Mouse (Mus musculus) heart, embryonic 13.5 days (tissue): ENCODE measurements around the gene Carm1. TPM values are rescaled to one million over a fixed set of nuclear protein-coding genes. Genes with fewer than 3 reads are reported as not detected.

ENCODE experiments used
- ATAC-seq: fragments of 200-750 bp; cut with Nextera tagmentation; 2 replicates; pipeline ENCODE4 v1.8.0; 2017; ENCODE audit warnings: moderate TSS enrichment; ENCODE audit not compliant: insufficient number of reproducible peaks, low FRiP score, low TSS enrichment; ENCODE audit errors: extremely low read depth
- H3K27ac ChIP-seq: fragments of 300-500 bp; sonication (generic); replicated peaks from 2 replicates; pipeline ENCODE4 v1.5.1; 2015; ENCODE audit warnings: moderate library complexity, mild to moderate bottlenecking, inconsistent platforms
- H3K27me3 ChIP-seq: fragments of 300-500 bp; sonication (generic); replicated peaks from 2 replicates; pipeline ENCODE4 v1.6.1; 2015; ENCODE audit warnings: mild to moderate bottlenecking, inconsistent platforms
- H3K36me3 ChIP-seq: fragments of 300-500 bp; sonication (generic); 2 replicates; pipeline ENCODE4 v1.6.1; 2015; ENCODE audit warnings: mild to moderate bottlenecking, inconsistent platforms
- H3K4me1 ChIP-seq: fragments of 300-500 bp; sonication (generic); 2 replicates; pipeline ENCODE4 v1.6.1; 2015; ENCODE audit warnings: inconsistent platforms
- H3K4me2 ChIP-seq: fragments of 300-500 bp; sonication (generic); 2 replicates; pipeline ENCODE4 v1.6.1; 2015; ENCODE audit warnings: inconsistent platforms, mild to moderate bottlenecking, moderate library complexity
- H3K4me3 ChIP-seq: fragments of 300-500 bp; sonication (generic); 2 replicates; pipeline ENCODE4 v1.5.1; 2015; ENCODE audit warnings: moderate library complexity, mild to moderate bottlenecking, inconsistent platforms
- H3K9ac ChIP-seq: fragments of 300-500 bp; sonication (generic); 2 replicates; pipeline ENCODE4 v1.6.1; 2015; ENCODE audit warnings: inconsistent platforms, mild to moderate bottlenecking, moderate library complexity
- H3K9me3 ChIP-seq: fragments of 300-500 bp; sonication (generic); 2 replicates; pipeline ENCODE4 v1.6.1; 2016; ENCODE audit warnings: inconsistent platforms
- WGBS: fragments of 180-500 bp; shearing (Covaris S2); methylation state at CpG from one replicate; pipeline ENCODE4 v1.1.7; 2015; ENCODE audit warnings: mixed read lengths; 5-methylcytosine and 5-hydroxymethylcytosine counted together
- polyA plus RNA-seq: library from polyadenylated mRNA; unstranded; fragments of >200 nt; fragmentation: Nextera tagmentation; extraction: Ambion mirVana; gene quantifications from 2 replicates; pipeline ENCODE4 v1.2.1, GENCODE M21; 2015

Gene Carm1
- polyA plus RNA-seq, 1 experiment from 2014 or later: 25.9 TPM

DNA sequence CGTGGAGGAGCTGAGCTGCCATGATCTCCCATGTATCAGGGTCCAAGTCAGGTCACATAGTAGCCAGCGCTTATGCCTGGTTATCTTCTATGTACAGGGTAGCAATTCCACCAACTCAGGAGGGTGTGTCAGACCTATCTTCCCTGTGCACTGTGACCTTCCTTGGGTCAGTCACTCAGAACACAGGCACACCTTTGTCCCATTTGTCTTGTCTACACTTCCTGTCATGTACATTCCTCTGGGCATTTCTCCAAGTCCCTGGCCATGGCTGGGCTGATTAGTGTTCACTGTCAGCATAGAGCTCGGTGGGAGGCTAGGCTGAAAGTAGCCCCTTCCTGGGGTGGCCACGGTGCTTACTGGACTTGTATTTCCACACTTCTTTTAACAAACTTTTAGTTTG is 11.7 kb downstream of the Carm1 start:
- ATAC-seq: peak; percentile 49
- peaks cover 49% of the 10 kb centered on the region for H3K4me1 ChIP-seq
- peak overlapping the region; percentile 68 for H3K27ac ChIP-seq
- no peaks in the 10 kb centered on the region for H3K9me3 ChIP-seq
- H3K36me3 ChIP-seq: peaks cover 28% of the 10 kb centered on the region
- H3K9ac ChIP-seq: no peak overlapping the region
- H3K4me3 ChIP-seq: no peak overlapping the region
- 38% methylated on average over 4 of the region's 4 CpGs for WGBS
- H3K4me2 ChIP-seq: peak overlapping the region; percentile 27
- no peaks in the 10 kb centered on the region for H3K27me3 ChIP-seq

DNA sequence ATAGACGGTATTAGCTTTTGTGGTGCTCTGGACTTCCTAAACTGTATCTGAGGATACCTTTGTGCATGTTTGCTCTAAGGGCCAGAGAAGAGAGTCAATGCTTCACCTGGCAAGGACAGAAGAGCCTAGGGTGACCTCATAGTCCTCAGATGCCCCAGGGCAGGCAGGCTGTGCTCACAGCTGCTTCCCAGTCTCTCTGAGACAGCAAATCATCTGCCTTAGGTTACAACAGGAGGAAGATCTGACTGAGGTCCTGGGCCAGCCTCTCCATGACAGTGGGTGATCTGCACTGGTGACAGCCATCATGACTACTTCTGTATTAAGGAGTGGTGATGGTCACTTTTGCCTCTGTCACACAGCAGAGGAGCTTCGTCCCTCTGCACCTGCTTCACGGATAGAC is 12.5 kb downstream of the Carm1 start:
- WGBS: 84% methylated on average over 3 of the region's 3 CpGs
- ATAC-seq: no peak
- Histone ChIP-seq H3K9ac (0 out of 2 replicates have a peak overlapping the region, but pooled peaks have one; percentile 19), H3K4me2 (no peak overlapping the region; the same call in 1 of the 2 replicates), H3K27me3 (no peaks in the 10 kb centered on the region), H3K4me3 (no peak overlapping the region), H3K9me3 (no peaks in the 10 kb centered on the region), H3K36me3 (peaks cover 21% of the 10 kb centered on the region), H3K4me1 (peaks cover 46% of the 10 kb centered on the region), H3K27ac (peak overlapping the region; percentile 68; the same call in 1 of the 2 replicates)

DNA sequence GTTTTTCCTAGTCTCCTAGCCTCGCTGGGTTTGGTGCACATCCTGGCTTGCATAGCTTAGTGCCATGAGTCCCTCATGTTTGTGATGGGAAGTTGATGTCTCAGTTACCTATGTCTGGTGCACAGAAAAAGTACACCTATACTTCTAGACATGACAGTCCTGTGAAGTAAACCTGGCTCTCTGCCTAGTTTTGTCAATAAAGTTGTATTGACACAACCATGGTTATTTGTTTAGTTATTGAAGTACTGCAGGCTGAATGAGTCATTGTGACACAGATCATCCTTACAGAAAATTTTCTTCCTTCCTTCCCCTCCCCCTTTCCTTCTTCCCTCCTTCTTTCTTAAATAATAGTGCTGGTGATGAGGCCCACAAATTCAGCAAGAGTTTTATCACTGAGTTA is 17.7 kb downstream of the Carm1 start:
- Histone ChIP-seq H3K27me3 (no peaks in the 10 kb centered on the region), H3K9ac (no peak overlapping the region), H3K4me1 (peaks cover 31% of the 10 kb centered on the region), H3K27ac (peak overlapping the region; percentile 21; the same call in 1 of the 2 replicates), H3K4me2 (no peak overlapping the region), H3K36me3 (peaks cover 20% of the 10 kb centered on the region), H3K4me3 (no peak overlapping the region), H3K9me3 (no peaks in the 10 kb centered on the region)
- WGBS: 73% methylated on average over 1 of the region's 1 CpGs
- ATAC-seq: no peak

DNA sequence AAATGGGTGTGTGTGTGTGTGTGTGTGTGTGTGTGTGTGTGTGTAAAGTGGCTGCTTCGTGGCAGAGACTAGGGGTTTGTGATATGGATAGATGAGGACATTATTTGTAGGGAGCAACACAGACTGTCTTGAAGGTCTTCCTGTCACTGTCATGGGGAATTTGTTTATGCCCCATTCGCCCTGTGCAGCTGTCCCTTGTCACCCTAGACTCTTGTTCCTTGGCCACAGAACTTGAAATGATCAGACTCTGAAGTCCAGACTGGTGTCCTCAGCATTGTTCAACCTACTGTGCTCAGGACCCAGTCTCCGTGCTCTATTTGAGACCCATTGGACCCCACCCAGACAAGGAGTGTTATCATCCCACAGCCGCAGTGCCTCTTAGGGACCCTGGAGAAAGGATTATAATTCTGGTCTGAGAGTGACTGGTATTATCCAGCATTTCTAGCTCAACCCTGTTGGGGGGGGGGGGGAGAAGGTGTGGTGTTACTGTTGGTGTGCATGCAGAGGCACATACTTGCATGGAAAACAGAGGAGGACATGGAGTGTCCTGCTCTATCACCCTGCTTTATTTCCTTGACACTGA is 18.4 kb downstream of the Carm1 start:
- Histone ChIP-seq H3K27ac (0 out of 2 replicates have a peak overlapping the region, but pooled peaks have one; percentile 21), H3K4me2 (no peak overlapping the region), H3K36me3 (peaks cover 26% of the 10 kb centered on the region), H3K27me3 (no peaks in the 10 kb centered on the region), H3K4me3 (no peak overlapping the region), H3K4me1 (peaks cover 31% of the 10 kb centered on the region), H3K9ac (no peak overlapping the region), H3K9me3 (no peaks in the 10 kb centered on the region)
- 57% methylated on average over 4 of the region's 4 CpGs for WGBS
- ATAC-seq: no peak

DNA sequence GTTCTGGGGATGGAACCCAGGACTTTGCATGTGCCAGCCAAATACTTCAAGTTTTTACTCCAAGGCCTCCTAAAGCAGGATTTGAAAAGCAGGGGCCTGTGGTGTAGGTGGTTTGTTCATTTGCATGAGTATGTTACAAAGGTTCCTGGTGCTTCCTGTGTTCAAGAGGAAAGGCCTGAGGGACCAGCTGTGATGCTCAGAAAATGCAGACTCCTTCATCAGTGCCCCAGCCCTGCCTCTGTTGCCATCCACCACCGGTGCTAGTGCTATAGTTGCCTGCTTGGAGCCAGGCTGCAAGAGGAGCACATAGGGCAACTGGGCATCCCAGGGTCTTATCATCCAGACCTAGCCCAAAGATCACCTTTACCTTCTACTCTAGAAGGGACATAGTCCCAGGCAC is 19.8 kb downstream of the Carm1 start:
- H3K4me3 ChIP-seq: no peak overlapping the region
- H3K27me3 ChIP-seq: no peaks in the 10 kb centered on the region
- H3K4me2 ChIP-seq: no peak overlapping the region
- WGBS: 77% methylated on average over 1 of the region's 1 CpGs
- peaks cover 34% of the 10 kb centered on the region for H3K36me3 ChIP-seq
- peaks cover 31% of the 10 kb centered on the region for H3K4me1 ChIP-seq
- H3K9me3 ChIP-seq: no peaks in the 10 kb centered on the region
- no peak overlapping the region for H3K9ac ChIP-seq
- no peak overlapping the region for H3K27ac ChIP-seq
- no peak for ATAC-seq

DNA sequence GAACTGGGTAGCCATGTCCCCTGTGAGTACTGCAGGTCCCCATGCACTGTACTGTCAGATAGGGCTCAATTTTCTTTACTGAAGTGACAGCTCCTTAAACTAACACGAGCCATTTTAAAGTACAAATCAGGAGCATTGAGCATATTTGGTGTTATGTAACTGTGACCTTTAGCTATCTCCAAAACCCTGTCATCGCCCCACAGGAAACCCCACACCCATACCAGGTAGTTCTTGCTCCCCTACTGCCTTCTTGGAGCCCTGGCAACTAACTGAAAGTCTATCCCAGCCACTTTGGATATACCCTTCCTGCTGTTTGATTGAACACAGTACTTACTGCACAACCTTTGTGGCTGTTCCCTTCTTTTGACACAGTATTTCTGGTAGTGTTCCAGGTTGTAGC is 20.4 kb downstream of the Carm1 start:
- H3K4me2 ChIP-seq: no peak overlapping the region
- no peak overlapping the region for H3K27ac ChIP-seq
- ATAC-seq: no peak
- WGBS: 65% methylated on average over 2 of the region's 2 CpGs
- no peaks in the 10 kb centered on the region for H3K9me3 ChIP-seq
- no peak overlapping the region for H3K4me3 ChIP-seq
- H3K4me1 ChIP-seq: peaks cover 31% of the 10 kb centered on the region
- H3K27me3 ChIP-seq: no peaks in the 10 kb centered on the region
- H3K9ac ChIP-seq: no peak overlapping the region
- H3K36me3 ChIP-seq: peaks cover 36% of the 10 kb centered on the region

DNA sequence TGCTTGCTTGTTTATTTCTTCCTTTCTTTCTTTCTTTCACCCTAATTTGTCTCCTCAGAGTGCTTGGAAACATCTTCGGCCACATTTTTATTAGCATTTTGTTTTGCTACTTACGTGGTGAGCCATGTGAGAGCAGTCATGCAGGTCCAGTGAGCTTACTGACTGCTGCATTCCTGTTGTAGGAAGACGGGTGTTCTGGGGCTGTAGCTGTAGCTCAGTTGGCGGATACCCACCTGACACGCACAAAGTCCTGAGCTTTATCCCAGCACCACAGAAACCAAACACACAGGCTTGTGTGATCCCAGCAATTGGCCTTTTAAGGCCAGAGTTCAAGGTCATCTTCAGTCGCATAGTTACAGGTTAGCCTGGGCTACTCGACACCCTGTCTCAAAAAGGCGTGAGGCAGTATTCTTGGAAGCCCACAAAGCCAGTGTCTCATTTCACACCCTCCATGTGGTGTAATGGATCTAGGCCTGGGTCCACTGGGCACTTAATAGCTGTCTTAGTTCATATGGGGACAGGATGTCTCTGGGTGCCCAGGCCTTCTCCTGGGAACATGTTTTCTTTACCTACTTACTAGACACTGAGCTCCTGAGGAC is 22.1 kb downstream of the Carm1 start:
- 86% methylated on average over 8 of the region's 8 CpGs for WGBS
- no peak for ATAC-seq
- H3K9me3 ChIP-seq: no peaks in the 10 kb centered on the region
- no peak overlapping the region for H3K4me3 ChIP-seq
- H3K4me1 ChIP-seq: peaks cover 27% of the 10 kb centered on the region
- no peaks in the 10 kb centered on the region for H3K27me3 ChIP-seq
- no peak overlapping the region for H3K4me2 ChIP-seq
- no peak overlapping the region for H3K9ac ChIP-seq
- H3K36me3 ChIP-seq: peaks cover 51% of the 10 kb centered on the region
- H3K27ac ChIP-seq: no peak overlapping the region

DNA sequence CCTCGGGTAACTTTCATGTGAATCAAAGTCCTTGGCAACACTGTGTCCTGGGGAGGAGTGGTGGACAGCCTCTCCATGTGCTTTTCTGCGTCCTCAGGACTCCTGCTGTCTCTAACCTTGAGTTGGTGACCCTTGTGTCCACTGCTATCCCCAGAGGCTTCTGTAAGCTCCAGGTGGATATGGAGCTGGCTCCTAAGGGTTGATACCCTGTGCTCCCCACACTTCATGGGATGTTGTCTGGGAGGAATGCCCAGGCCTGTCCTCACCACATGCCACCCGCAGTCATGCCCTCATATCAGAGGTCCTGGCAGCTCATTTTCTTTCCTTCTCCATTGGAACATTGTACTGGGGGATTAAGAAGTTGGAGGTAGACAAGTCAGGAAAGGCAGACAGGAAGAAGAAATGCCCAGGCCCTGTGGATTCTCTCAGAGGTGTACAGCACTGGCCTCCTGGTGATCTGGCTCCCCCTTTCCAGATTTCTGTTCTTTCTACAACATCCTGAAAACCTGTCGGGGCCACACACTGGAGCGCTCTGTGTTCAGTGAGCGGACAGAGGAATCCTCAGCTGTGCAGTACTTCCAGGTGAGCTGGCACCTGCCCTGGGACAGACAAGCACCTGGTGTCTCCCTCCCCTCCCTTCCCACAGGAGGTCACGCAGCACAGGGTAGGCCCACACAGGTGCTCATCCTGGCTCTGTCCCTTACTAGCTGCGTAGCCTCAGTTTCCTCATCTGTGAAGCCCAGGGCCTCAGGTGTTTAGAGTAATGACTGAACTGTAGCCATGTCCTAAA is 27.5 kb downstream of the Carm1 start:
- Histone ChIP-seq H3K27ac (no peak overlapping the region), H3K9ac (no peak overlapping the region), H3K4me3 (no peak overlapping the region), H3K4me2 (no peak overlapping the region), H3K36me3 (peaks cover 97% of the 10 kb centered on the region), H3K4me1 (no peaks in the 10 kb centered on the region), H3K27me3 (no peaks in the 10 kb centered on the region), H3K9me3 (no peaks in the 10 kb centered on the region)
- WGBS: 89% methylated on average over 8 of the region's 8 CpGs
- no peak for ATAC-seq

DNA sequence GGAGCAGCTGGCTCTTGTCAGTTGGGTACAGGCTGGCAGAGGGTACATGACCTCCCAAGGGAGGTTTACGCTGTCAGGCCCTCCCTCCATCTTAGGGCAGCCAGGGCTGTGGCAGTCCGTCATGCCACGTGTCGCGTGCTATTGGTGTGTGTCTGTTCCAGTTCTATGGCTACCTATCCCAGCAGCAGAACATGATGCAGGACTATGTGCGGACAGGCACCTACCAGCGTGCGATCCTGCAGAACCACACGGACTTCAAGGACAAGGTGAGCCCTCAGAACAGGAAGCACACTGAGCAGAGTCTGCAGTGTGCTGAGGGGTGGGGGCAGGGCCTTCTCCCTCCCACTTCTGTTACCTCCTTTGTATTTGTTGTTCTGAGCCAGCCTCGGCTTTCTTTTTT is 28.6 kb downstream of the Carm1 start:
- Histone ChIP-seq H3K9ac (no peak overlapping the region), H3K9me3 (no peaks in the 10 kb centered on the region), H3K4me2 (no peak overlapping the region), H3K4me1 (no peaks in the 10 kb centered on the region), H3K27ac (no peak overlapping the region), H3K27me3 (no peaks in the 10 kb centered on the region), H3K4me3 (no peak overlapping the region), H3K36me3 (peaks cover 97% of the 10 kb centered on the region)
- 92% methylated on average over 10 of the region's 10 CpGs for WGBS
- ATAC-seq: no peak

DNA sequence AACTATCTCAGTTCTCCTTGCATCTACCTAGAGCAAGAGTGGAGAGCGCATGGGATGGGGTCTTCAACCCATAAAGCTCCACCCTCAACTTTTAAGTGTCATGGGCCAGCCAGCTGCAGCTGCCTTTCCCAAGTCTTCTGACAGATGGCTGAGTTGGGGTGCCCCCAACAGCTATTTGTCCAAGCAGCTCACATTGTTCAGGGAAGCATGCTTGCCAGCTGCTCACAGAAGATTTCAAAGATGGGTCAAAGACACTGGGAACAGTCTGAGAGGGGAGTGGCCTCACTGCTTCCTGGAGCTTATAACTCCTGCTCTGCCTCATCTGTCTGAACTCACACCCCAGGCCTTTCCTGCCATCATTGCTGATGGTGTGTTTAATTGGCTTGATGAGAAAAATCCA is 29.6 kb downstream of the Carm1 start:
- ATAC-seq: no peak
- H3K4me3 ChIP-seq: no peak overlapping the region
- H3K4me1 ChIP-seq: no peaks in the 10 kb centered on the region
- no peak overlapping the region for H3K27ac ChIP-seq
- H3K36me3 ChIP-seq: peaks cover 97% of the 10 kb centered on the region
- H3K27me3 ChIP-seq: no peaks in the 10 kb centered on the region
- H3K9ac ChIP-seq: no peak overlapping the region
- H3K4me2 ChIP-seq: no peak overlapping the region
- WGBS: 96% methylated on average over 1 of the region's 1 CpGs
- H3K9me3 ChIP-seq: no peaks in the 10 kb centered on the region

DNA sequence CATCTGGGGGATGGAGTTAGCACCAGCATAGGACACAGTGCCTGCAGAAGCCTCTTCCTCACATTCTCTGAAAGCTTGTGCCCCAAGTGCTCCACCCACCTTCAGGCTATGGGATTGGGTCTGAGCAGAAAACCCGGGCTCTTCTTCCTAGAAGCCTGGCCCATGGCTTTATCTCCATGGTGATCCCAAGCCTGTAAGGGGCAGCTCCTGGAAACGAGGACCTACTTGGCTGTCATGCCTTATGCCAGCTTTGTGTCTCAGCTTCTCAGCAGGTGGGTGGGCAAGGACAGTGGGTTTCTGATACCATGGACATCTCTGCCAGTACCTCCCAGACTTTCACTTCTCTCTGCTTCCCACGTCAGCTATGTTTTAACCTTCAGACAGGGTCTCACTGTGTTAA is 31.5 kb downstream of the Carm1 start:
- Histone ChIP-seq H3K27me3 (no peaks in the 10 kb centered on the region), H3K9me3 (no peaks in the 10 kb centered on the region), H3K36me3 (peaks cover 97% of the 10 kb centered on the region), H3K4me1 (no peaks in the 10 kb centered on the region), H3K9ac (no peak overlapping the region), H3K4me2 (no peak overlapping the region), H3K4me3 (no peak overlapping the region), H3K27ac (no peak overlapping the region)
- ATAC-seq: no peak
- 76% methylated on average over 3 of the region's 3 CpGs for WGBS
